Mouse (Mus musculus) hindbrain, embryonic 10.5 days (tissue): ENCODE measurements around the gene Slc35f3. TPM values are rescaled to one million over a fixed set of nuclear protein-coding genes. Genes with fewer than 3 reads are reported as not detected.

Experiments used
- DNase-seq: peaks from one replicate; pipeline ENCODE4 v3.0.0-alpha.2; 2017; ENCODE audit warnings: low spot score
- H3K27ac ChIP-seq: fragments of 300-500 bp; sonication (generic); 2 replicates; pipeline ENCODE4 v1.5.1; 2016; ENCODE audit warnings: mild to moderate bottlenecking, moderate library complexity
- H3K27me3 ChIP-seq: fragments of 300-500 bp; sonication (generic); 2 replicates; pipeline ENCODE4 v1.6.1; 2016; ENCODE audit warnings: mild to moderate bottlenecking; ENCODE audit not compliant: poor library complexity, insufficient read depth, severe bottlenecking
- H3K36me3 ChIP-seq: fragments of 300-500 bp; sonication (generic); 2 replicates; pipeline ENCODE4 v1.6.1; 2016; ENCODE audit warnings: mild to moderate bottlenecking, moderate library complexity
- H3K4me1 ChIP-seq: fragments of 300-500 bp; sonication (generic); replicated peaks from 2 replicates; pipeline ENCODE4 v1.6.1; 2016; ENCODE audit warnings: mild to moderate bottlenecking
- H3K4me3 ChIP-seq: fragments of 300-500 bp; sonication (generic); 2 replicates; pipeline ENCODE4 v1.5.1; 2016; ENCODE audit warnings: mild to moderate bottlenecking, moderate library complexity
- H3K9me3 ChIP-seq: fragments of 300-500 bp; sonication (generic); 2 replicates; pipeline ENCODE4 v1.6.1; 2016; ENCODE audit warnings: mild to moderate bottlenecking, moderate library complexity
- WGBS: fragments of 180-500 bp; shearing (Covaris S2); methylation state at CpG from one replicate; pipeline ENCODE4 v1.1.7; 2016; 5-methylcytosine and 5-hydroxymethylcytosine counted together
- polyA plus RNA-seq: library from polyadenylated mRNA; unstranded; fragments of >200 nt; fragmentation: Nextera tagmentation; extraction: Ambion mirVana; gene quantifications from 2 replicates; pipeline ENCODE4 v1.2.1, GENCODE M21; 2016

The Slc35f3 gene
- polyA plus RNA-seq, 1 experiment from 2014 or later, result 0.10 TPM

DNA sequence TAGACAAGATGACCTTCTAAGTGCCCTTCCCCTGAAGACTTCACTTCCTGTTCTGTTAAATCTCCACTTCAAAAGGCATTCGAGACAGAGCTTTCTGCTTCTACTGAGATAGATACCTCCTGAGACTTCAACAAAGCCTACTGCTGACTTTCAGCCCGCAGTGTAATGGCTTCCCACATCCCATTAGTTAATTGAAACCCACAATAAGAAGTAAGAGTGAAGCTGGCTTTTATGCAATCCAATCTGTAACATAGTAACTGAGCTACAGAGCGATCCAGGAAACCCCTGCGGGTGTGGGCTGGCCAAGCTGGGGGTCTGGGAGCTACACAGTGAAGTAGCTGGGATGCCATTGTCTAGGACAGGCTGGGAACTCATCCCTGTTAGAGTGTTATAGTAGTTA is 46.7 kb downstream of the Slc35f3 start:
- WGBS, result 70% methylated on average over 4 of the region's 4 CpGs
- Histone ChIP-seq H3K36me3 (no peaks in the 10 kb centered on the region), H3K27ac (no peak overlapping the region), H3K9me3 (no peaks in the 10 kb centered on the region), H3K4me1 (no peaks in the 10 kb centered on the region), H3K27me3 (no peaks in the 10 kb centered on the region), H3K4me3 (no peak overlapping the region)
- no peak for DNase-seq

- 82% methylated on average over 1 of the region's 1 CpGs for WGBS
- H3K36me3 ChIP-seq, result no peaks in the 10 kb centered on the region
Measured at GRCm38 (mm10) chr8:126353259-126353658, 54.9 kb downstream of the Slc35f3 start.

GRCm38 (mm10) chr8:126357946-126358345 is 59.6 kb downstream of the Slc35f3 start:
- no peak overlapping the region for H3K27ac ChIP-seq
- peaks cover 5% of the 10 kb centered on the region; the same call in 1 of the 2 replicates for H3K9me3 ChIP-seq
- DNase-seq, result no peak
- no peak overlapping the region for H3K4me3 ChIP-seq
- no peaks in the 10 kb centered on the region for H3K36me3 ChIP-seq
- 28% methylated on average over 3 of the region's 3 CpGs for WGBS
- peaks cover 4% of the 10 kb centered on the region; the same call in 1 of the 2 replicates for H3K4me1 ChIP-seq
- H3K27me3 ChIP-seq, result no peaks in the 10 kb centered on the region

More at GRCm38 (mm10) chr8:126353259-126353658, 54.9 kb downstream of the Slc35f3 start:
- peaks cover 5% of the 10 kb centered on the region; the same call in 1 of the 2 replicates for H3K9me3 ChIP-seq
- H3K27me3 ChIP-seq, result no peaks in the 10 kb centered on the region
- H3K4me3 ChIP-seq, result no peak overlapping the region
- no peak for DNase-seq
- no peaks in the 10 kb centered on the region for H3K4me1 ChIP-seq
- no peak overlapping the region for H3K27ac ChIP-seq

DNA sequence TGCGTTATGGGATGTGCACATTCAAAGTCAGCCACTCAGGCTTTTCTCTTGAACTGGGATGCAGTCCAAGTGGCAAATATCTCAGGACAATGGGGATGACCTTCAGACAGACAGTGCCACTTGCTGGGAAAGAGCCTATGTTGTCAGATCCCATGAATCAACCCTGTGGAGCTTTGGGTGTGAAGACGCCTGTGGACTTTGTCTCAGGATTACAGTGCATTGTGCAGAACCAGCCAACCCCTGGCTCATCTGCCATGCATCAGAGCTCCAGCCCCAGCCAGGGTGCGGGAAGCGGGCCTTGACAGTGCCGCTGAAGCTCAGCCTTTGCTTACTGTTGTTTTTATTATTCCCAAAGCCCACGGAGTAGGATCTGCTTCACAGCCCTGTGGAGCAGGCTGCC is 60.9 kb downstream of the Slc35f3 start:
- H3K36me3 ChIP-seq, result no peaks in the 10 kb centered on the region
- H3K27ac ChIP-seq, result no peak overlapping the region
- no peak overlapping the region for H3K4me3 ChIP-seq
- peaks cover 5% of the 10 kb centered on the region; the same call in 1 of the 2 replicates for H3K9me3 ChIP-seq
- peaks cover 4% of the 10 kb centered on the region; the same call in 1 of the 2 replicates for H3K4me1 ChIP-seq
- 61% methylated on average over 6 of the region's 6 CpGs for WGBS
- no peak for DNase-seq
- H3K27me3 ChIP-seq, result no peaks in the 10 kb centered on the region

DNA sequence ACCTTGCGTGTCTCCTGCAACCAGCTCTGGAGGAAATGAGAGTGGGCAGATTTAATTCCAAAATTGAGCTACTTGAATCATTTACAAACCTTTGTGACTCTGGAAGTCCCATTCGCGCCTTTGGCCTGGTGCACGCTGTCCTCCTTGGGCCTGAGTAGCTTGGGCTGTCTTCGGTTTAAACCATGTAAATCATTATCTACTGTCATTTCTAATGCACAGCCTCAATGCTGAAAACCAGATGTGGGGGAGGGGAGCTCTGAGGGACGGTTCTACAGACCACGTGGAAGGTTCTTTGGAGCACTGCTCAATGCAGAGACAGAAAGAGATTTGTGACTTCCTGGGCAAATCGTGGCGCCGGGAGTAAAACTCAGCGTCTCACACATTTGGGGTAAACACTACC is 61.7 kb downstream of the Slc35f3 start:
- Histone ChIP-seq H3K27ac (no peak overlapping the region), H3K27me3 (no peaks in the 10 kb centered on the region), H3K36me3 (no peaks in the 10 kb centered on the region), H3K4me1 (peaks cover 4% of the 10 kb centered on the region; the same call in 1 of the 2 replicates), H3K9me3 (peaks cover 5% of the 10 kb centered on the region; the same call in 1 of the 2 replicates), H3K4me3 (no peak overlapping the region)
- DNase-seq, result no peak
- WGBS, result 85% methylated on average over 11 of the region's 11 CpGs

DNA sequence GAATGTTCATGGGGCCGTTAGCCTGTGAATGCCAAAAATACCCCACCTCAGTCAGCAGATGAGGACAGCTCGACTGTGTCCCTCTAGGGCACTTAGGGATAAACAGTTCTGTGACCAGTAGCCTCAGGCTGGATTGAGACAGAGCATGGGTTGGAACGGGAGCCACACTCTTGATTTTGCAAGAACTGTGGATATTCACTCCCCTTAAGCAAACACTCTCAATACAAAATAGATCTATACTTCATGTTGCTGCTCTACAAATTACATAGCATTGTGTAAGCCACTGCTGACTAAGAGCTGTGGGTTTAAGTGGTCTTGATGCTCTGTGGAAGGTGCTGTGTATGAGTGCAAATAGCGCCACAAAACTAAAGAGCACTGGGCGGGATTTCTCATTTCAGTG is 62.3 kb downstream of the Slc35f3 start:
- no peak overlapping the region for H3K27ac ChIP-seq
- H3K4me3 ChIP-seq, result no peak overlapping the region
- H3K4me1 ChIP-seq, result peaks cover 4% of the 10 kb centered on the region; the same call in 1 of the 2 replicates
- WGBS, result 72% methylated on average over 5 of the region's 5 CpGs
- no peaks in the 10 kb centered on the region for H3K36me3 ChIP-seq
- no peaks in the 10 kb centered on the region for H3K27me3 ChIP-seq
- no peak for DNase-seq
- peaks cover 5% of the 10 kb centered on the region; the same call in 1 of the 2 replicates for H3K9me3 ChIP-seq

GRCm38 (mm10) chr8:126366251-126366650 is 67.9 kb downstream of the Slc35f3 start:
- Histone ChIP-seq H3K27me3 (no peaks in the 10 kb centered on the region), H3K36me3 (no peaks in the 10 kb centered on the region), H3K4me1 (no peaks in the 10 kb centered on the region), H3K4me3 (no peak overlapping the region), H3K9me3 (no peaks in the 10 kb centered on the region), H3K27ac (no peak overlapping the region)
- DNase-seq, result no peak
- WGBS, result 79% methylated on average over 3 of the region's 3 CpGs

DNA sequence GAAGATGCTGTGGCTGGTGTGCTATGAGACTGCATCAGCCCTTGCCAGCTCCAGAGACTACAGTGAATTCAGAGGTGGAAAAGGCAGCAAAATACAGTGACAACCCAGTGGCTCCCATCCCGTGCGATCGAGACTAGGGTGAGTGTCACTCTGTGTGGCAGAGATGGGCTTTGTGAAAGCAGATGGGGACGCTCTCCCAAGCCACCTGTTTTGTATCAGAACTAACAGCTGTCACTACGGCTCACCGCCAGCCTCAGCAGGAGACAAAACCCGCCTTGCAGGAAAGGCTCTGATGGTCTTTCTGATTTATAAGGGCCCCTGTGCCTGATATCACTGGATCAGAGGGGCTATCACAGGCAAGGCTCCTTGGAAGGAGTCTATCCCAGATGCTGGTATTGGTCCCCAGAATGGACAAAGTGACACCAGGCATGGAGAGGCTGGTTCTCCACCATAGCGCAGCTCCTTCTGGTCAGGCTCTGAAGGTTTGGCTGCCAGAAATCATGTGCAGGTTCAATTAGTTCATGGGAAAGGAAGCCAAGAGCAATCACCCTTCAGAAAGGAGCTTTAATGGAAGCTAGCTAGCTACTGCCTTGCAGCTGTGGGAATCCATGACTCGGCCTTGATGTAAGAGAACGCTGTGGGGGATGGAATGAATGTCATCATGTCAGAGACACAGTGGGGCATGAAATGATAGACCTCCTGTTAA is 70.1 kb downstream of the Slc35f3 start:
- H3K9me3 ChIP-seq, result no peaks in the 10 kb centered on the region
- H3K4me1 ChIP-seq, result no peaks in the 10 kb centered on the region
- H3K36me3 ChIP-seq, result no peaks in the 10 kb centered on the region
- WGBS, result 82% methylated on average over 10 of the region's 10 CpGs
- H3K4me3 ChIP-seq, result no peak overlapping the region
- no peak overlapping the region for H3K27ac ChIP-seq
- no peak for DNase-seq
- H3K27me3 ChIP-seq, result no peaks in the 10 kb centered on the region

- DNase-seq, result no peak
- H3K36me3 ChIP-seq, result no peaks in the 10 kb centered on the region
- no peaks in the 10 kb centered on the region for H3K9me3 ChIP-seq
- 84% methylated on average over 3 of the region's 3 CpGs for WGBS
- no peaks in the 10 kb centered on the region for H3K4me1 ChIP-seq
- no peaks in the 10 kb centered on the region for H3K27me3 ChIP-seq
- H3K27ac ChIP-seq, result no peak overlapping the region
- no peak overlapping the region for H3K4me3 ChIP-seq
Measured at GRCm38 (mm10) chr8:126371871-126372270, 73.5 kb downstream of the Slc35f3 start.

DNA sequence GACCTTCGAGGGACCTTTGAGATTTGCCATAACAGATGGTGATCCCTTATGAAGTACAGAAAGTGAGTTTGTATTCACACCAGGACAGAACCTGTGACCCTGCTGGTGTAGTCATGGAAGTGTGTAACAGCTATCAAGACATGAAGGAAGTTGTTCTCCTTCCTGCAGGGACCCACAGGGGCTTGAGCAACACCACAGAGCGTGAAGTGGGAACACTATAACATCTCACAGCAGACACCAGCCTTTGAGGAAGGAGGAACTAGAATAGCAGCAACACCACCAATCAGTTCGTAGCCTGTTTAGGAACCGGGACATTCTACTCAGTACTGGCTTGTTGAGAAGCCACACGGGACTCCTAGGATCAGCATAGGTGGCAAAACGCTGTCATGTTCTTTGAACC is 81.2 kb downstream of the Slc35f3 start:
- no peak overlapping the region for H3K27ac ChIP-seq
- WGBS, result 85% methylated on average over 6 of the region's 6 CpGs
- DNase-seq, result no peak
- no peaks in the 10 kb centered on the region for H3K9me3 ChIP-seq
- no peaks in the 10 kb centered on the region for H3K36me3 ChIP-seq
- no peaks in the 10 kb centered on the region for H3K27me3 ChIP-seq
- no peaks in the 10 kb centered on the region for H3K4me1 ChIP-seq
- H3K4me3 ChIP-seq, result no peak overlapping the region

DNA sequence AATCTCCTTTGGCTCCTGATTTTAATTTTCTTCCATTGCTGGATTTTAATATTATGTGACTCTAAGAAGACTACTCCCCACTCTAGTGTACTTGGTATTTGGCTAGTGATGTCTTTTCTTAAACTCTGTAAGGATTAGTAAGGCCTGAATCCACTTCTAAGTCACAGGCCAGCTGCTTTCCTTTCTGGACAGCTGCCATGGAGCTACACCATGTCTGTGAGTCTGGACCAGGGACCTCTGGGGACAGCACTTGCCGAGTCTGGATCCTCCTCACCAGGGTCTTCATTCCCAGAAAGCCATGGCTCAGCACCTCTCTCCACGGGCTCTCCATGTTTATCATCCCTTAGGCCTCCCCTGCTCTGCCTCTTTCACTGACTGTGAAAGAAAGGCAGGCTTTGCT is 81.8 kb downstream of the Slc35f3 start:
- H3K9me3 ChIP-seq, result no peaks in the 10 kb centered on the region
- H3K36me3 ChIP-seq, result no peaks in the 10 kb centered on the region
- no peak overlapping the region for H3K27ac ChIP-seq
- H3K4me3 ChIP-seq, result no peak overlapping the region
- WGBS, result 59% methylated on average over 2 of the region's 2 CpGs
- H3K27me3 ChIP-seq, result no peaks in the 10 kb centered on the region
- DNase-seq, result no peak
- H3K4me1 ChIP-seq, result no peaks in the 10 kb centered on the region

- no peaks in the 10 kb centered on the region for H3K36me3 ChIP-seq
- no peak overlapping the region for H3K4me3 ChIP-seq
- no peaks in the 10 kb centered on the region for H3K27me3 ChIP-seq
- DNase-seq, result no peak
- no peak overlapping the region for H3K27ac ChIP-seq
- no peaks in the 10 kb centered on the region for H3K4me1 ChIP-seq
- 85% methylated on average over 7 of the region's 7 CpGs for WGBS
- H3K9me3 ChIP-seq, result no peaks in the 10 kb centered on the region
Measured at GRCm38 (mm10) chr8:126381299-126381698, 82.9 kb downstream of the Slc35f3 start.

GRCm38 (mm10) chr8:126382216-126382615 is 83.9 kb downstream of the Slc35f3 start:
- 43% methylated on average over 14 of the region's 14 CpGs for WGBS
- H3K4me1 ChIP-seq, result no peaks in the 10 kb centered on the region
- H3K27me3 ChIP-seq, result no peaks in the 10 kb centered on the region
- no peak overlapping the region for H3K4me3 ChIP-seq
- no peak overlapping the region for H3K27ac ChIP-seq
- H3K36me3 ChIP-seq, result no peaks in the 10 kb centered on the region
- DNase-seq, result peak; percentile 20
- H3K9me3 ChIP-seq, result no peaks in the 10 kb centered on the region
